Mouse (Mus musculus): ENCODE measurements around the gene Nrcam. TPM values are rescaled to one million over a fixed set of nuclear protein-coding genes. Genes with fewer than 3 reads are reported as not detected.

Nrcam gene
- polyA plus RNA-seq, 1 experiment from 2014 or later, result 5.7 TPM

- Histone ChIP-seq H3K9me3 (replicated peaks; ENCODE audit: control insufficient read depth, low read length) (no peaks in the 10 kb centered on the region), H3K4me2 (ENCODE audit: low read depth, low read length) (no peak overlapping the region), H3K4me3 (replicated peaks; ENCODE audit: low read length) (no peak overlapping the region), H3K27ac (ENCODE audit: low read length) (no peak overlapping the region), H3K36me3 (ENCODE audit: control insufficient read depth, insufficient read depth, low read length) (no peaks in the 10 kb centered on the region), H3K4me1 (ENCODE audit: control insufficient read depth, insufficient read depth, low read length) (no peaks in the 10 kb centered on the region), H3K27me3 (ENCODE audit: control insufficient read depth, insufficient read depth, low read length) (no peaks in the 10 kb centered on the region), H3K9ac (ENCODE audit: low read length) (no peak overlapping the region)
- no peak for ATAC-seq (ENCODE audit: insufficient read depth, low FRiP score)
- 9% methylated on average over 8 of the region's 8 CpGs for WGBS
Observed at GRCm38 (mm10) chr12:44438884-44439283, 110.2 kb downstream of the Nrcam start.

DNA sequence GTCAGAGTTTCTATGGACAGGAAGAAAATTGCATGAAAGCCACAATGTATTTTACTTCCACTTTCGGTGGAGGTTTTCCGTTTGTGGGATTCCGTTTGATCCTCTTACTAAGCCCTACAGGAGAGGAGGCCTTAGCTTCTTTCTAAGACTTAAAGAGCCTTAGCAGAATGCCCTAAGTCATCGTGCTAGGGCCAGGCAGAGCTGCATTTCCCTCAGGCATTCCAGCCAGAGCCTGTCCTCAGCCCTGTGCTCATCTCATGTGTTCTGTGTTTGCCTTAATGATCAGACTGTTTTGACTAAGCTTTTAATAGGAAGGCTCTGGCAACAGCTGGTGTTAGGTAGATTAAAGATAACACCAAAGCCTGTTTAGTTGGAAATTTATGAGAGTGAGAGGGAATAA, 111.5 kb downstream of the Nrcam start:
- Histone ChIP-seq H3K4me3 (replicated peaks; ENCODE audit: low read length) (no peak overlapping the region), H3K4me2 (ENCODE audit: low read depth, low read length) (no peak overlapping the region), H3K4me1 (ENCODE audit: control insufficient read depth, insufficient read depth, low read length) (no peaks in the 10 kb centered on the region), H3K27ac (ENCODE audit: low read length) (no peak overlapping the region), H3K27me3 (ENCODE audit: control insufficient read depth, insufficient read depth, low read length) (no peaks in the 10 kb centered on the region), H3K36me3 (ENCODE audit: control insufficient read depth, insufficient read depth, low read length) (no peaks in the 10 kb centered on the region), H3K9me3 (replicated peaks; ENCODE audit: control insufficient read depth, low read length) (no peaks in the 10 kb centered on the region), H3K9ac (ENCODE audit: low read length) (no peak overlapping the region)
- ATAC-seq (ENCODE audit: insufficient read depth, low FRiP score), result no peak
- 49% methylated on average over 4 of the region's 4 CpGs for WGBS

DNA sequence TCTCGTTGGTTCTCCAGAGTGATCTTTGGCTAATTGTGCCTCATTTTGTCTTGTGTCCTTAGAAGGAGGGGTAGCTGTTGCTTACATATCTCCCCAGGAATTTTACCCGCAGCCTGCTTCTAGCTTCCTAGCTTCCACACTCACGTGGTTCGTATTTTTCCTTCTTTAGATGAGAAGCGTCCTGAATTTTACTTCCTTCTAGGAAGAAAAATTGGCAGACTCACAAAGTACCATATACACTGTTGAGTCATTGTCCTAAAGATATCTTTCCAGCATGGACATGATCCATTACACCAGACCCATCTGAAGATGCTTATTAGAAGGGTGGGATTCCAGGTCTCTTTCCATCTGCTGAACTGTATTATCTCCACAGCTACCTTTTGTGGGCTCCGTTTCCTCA, 122.2 kb downstream of the Nrcam start:
- Histone ChIP-seq H3K27ac (ENCODE audit: low read length) (no peak overlapping the region), H3K36me3 (ENCODE audit: control insufficient read depth, insufficient read depth, low read length) (no peaks in the 10 kb centered on the region), H3K4me3 (replicated peaks; ENCODE audit: low read length) (no peak overlapping the region), H3K4me2 (ENCODE audit: low read depth, low read length) (no peak overlapping the region), H3K27me3 (ENCODE audit: control insufficient read depth, insufficient read depth, low read length) (no peaks in the 10 kb centered on the region), H3K4me1 (ENCODE audit: control insufficient read depth, insufficient read depth, low read length) (no peaks in the 10 kb centered on the region), H3K9ac (ENCODE audit: low read length) (no peak overlapping the region), H3K9me3 (replicated peaks; ENCODE audit: control insufficient read depth, low read length) (no peaks in the 10 kb centered on the region)
- 67% methylated on average over 6 of the region's 6 CpGs for WGBS
- ATAC-seq (ENCODE audit: insufficient read depth, low FRiP score), result no peak

- 61% methylated on average over 1 of the region's 1 CpGs for whole genome bisulfite sequencing
Observed at GRCm38 (mm10) chr12:44451742-44452141, 123.1 kb downstream of the Nrcam start.

DNA sequence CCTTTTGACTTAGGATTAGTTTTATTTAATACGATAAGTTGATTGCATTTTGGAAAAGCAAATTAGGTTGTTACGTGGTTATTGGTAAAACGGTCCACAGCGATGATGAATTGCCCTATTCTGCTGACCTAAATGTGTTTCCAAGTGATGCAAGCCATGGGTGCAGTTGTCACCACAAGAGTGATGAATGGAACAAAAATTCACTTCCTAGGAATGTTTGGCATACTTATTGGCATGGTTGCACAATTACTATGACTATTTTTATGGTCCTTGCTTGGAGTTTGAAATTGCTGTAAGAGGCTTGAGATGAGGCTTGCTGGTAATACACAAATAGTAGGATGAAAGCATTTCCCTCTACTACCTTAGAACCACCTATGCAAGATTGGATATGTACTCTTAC, 125.1 kb downstream of the Nrcam start:
- H3K27ac ChIP-seq (ENCODE audit: low read length), result no peak overlapping the region
- no peak overlapping the region for H3K4me3 ChIP-seq (replicated peaks; ENCODE audit: low read length)
- no peak overlapping the region for H3K9ac ChIP-seq (ENCODE audit: low read length)
- ATAC-seq (ENCODE audit: insufficient read depth, low FRiP score), result no peak
- no peaks in the 10 kb centered on the region for H3K27me3 ChIP-seq (ENCODE audit: control insufficient read depth, insufficient read depth, low read length)
- H3K9me3 ChIP-seq (replicated peaks; ENCODE audit: control insufficient read depth, low read length), result no peaks in the 10 kb centered on the region
- H3K4me1 ChIP-seq (ENCODE audit: control insufficient read depth, insufficient read depth, low read length), result no peaks in the 10 kb centered on the region
- H3K36me3 ChIP-seq (ENCODE audit: control insufficient read depth, insufficient read depth, low read length), result no peaks in the 10 kb centered on the region
- WGBS, result 81% methylated on average over 4 of the region's 4 CpGs
- no peak overlapping the region for H3K4me2 ChIP-seq (ENCODE audit: low read depth, low read length)

More at GRCm38 (mm10) chr12:44451742-44452141, 123.1 kb downstream of the Nrcam start:
- H3K9ac ChIP-seq (ENCODE audit: low read length), result no peak overlapping the region
- H3K4me1 ChIP-seq (ENCODE audit: control insufficient read depth, insufficient read depth, low read length), result no peaks in the 10 kb centered on the region
- no peaks in the 10 kb centered on the region for H3K27me3 ChIP-seq (ENCODE audit: control insufficient read depth, insufficient read depth, low read length)
- no peak overlapping the region for H3K4me3 ChIP-seq (replicated peaks; ENCODE audit: low read length)
- no peak overlapping the region for H3K4me2 ChIP-seq (ENCODE audit: low read depth, low read length)
- H3K27ac ChIP-seq (ENCODE audit: low read length), result no peak overlapping the region
- ATAC-seq (ENCODE audit: insufficient read depth, low FRiP score), result no peak
- no peaks in the 10 kb centered on the region for H3K36me3 ChIP-seq (ENCODE audit: control insufficient read depth, insufficient read depth, low read length)
- H3K9me3 ChIP-seq (replicated peaks; ENCODE audit: control insufficient read depth, low read length), result no peaks in the 10 kb centered on the region

GRCm38 (mm10) chr12:44457961-44458360, 129.3 kb downstream of the Nrcam start:
- no peaks in the 10 kb centered on the region for H3K9me3 ChIP-seq (replicated peaks; ENCODE audit: control insufficient read depth, low read length)
- H3K27ac ChIP-seq (ENCODE audit: low read length), result no peak overlapping the region
- no peaks in the 10 kb centered on the region for H3K4me1 ChIP-seq (ENCODE audit: control insufficient read depth, insufficient read depth, low read length)
- no peaks in the 10 kb centered on the region for H3K36me3 ChIP-seq (ENCODE audit: control insufficient read depth, insufficient read depth, low read length)
- ATAC-seq (ENCODE audit: insufficient read depth, low FRiP score), result no peak
- no peaks in the 10 kb centered on the region for H3K27me3 ChIP-seq (ENCODE audit: control insufficient read depth, insufficient read depth, low read length)
- H3K4me2 ChIP-seq (ENCODE audit: low read depth, low read length), result no peak overlapping the region
- no peak overlapping the region for H3K4me3 ChIP-seq (replicated peaks; ENCODE audit: low read length)
- no peak overlapping the region for H3K9ac ChIP-seq (ENCODE audit: low read length)
- WGBS, result 69% methylated on average over 4 of the region's 4 CpGs

DNA sequence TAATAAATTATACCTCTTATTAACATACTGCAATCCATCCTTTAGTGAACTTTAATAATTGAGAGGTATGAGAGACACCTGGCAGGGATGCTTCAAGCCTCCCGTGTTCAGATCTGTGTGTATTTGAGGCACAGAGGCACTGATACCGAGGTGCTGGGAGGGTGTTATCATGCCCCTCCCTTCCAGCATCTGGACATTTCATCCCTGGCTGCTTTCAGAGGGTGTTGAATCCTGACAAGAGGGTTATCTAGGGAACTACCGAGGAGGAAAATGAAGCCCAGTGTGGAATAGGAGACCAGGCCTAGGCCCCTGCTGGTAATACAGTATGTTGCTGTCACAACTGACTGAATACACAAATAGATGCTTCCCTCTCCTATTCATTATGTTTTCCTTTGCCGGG, 133.8 kb downstream of the Nrcam start:
- no peaks in the 10 kb centered on the region for H3K36me3 ChIP-seq (ENCODE audit: control insufficient read depth, insufficient read depth, low read length)
- no peak overlapping the region for H3K4me2 ChIP-seq (ENCODE audit: low read depth, low read length)
- H3K4me1 ChIP-seq (ENCODE audit: control insufficient read depth, insufficient read depth, low read length), result no peaks in the 10 kb centered on the region
- no peak overlapping the region for H3K27ac ChIP-seq (ENCODE audit: low read length)
- no peak overlapping the region for H3K4me3 ChIP-seq (replicated peaks; ENCODE audit: low read length)
- H3K9me3 ChIP-seq (replicated peaks; ENCODE audit: control insufficient read depth, low read length), result no peaks in the 10 kb centered on the region
- no peak for ATAC-seq (ENCODE audit: insufficient read depth, low FRiP score)
- WGBS, result 55% methylated on average over 4 of the region's 4 CpGs
- no peaks in the 10 kb centered on the region for H3K27me3 ChIP-seq (ENCODE audit: control insufficient read depth, insufficient read depth, low read length)
- H3K9ac ChIP-seq (ENCODE audit: low read length), result no peak overlapping the region

DNA sequence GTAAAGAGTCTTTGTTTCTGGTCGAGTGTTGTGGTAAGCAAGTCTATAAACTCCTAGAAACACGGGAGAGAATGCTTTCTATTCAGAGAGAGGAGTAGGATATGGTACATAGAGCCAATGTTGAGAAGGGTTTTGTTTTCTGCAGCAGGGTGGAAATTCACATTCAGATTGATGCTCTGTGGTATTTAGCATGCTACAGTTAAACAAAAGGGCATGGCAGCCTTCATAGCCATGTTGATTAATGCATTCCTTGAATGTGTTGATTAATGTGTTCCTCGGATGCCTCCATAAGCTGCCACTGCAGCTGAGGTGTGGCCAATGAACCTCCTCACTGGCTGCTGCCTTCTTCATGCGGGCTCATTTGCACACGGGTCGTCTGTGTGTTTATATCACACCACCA, 134.3 kb downstream of the Nrcam start:
- 49% methylated on average over 6 of the region's 6 CpGs for WGBS
- no peak overlapping the region for H3K9ac ChIP-seq (ENCODE audit: low read length)
- H3K4me3 ChIP-seq (replicated peaks; ENCODE audit: low read length), result no peak overlapping the region
- H3K9me3 ChIP-seq (replicated peaks; ENCODE audit: control insufficient read depth, low read length), result no peaks in the 10 kb centered on the region
- no peak overlapping the region for H3K27ac ChIP-seq (ENCODE audit: low read length)
- H3K4me1 ChIP-seq (ENCODE audit: control insufficient read depth, insufficient read depth, low read length), result no peaks in the 10 kb centered on the region
- H3K4me2 ChIP-seq (ENCODE audit: low read depth, low read length), result no peak overlapping the region
- no peaks in the 10 kb centered on the region for H3K36me3 ChIP-seq (ENCODE audit: control insufficient read depth, insufficient read depth, low read length)
- no peak for ATAC-seq (ENCODE audit: insufficient read depth, low FRiP score)
- no peaks in the 10 kb centered on the region for H3K27me3 ChIP-seq (ENCODE audit: control insufficient read depth, insufficient read depth, low read length)

- ATAC-seq (ENCODE audit: insufficient read depth, low FRiP score), result no peak
- Histone ChIP-seq H3K27me3 (ENCODE audit: control insufficient read depth, insufficient read depth, low read length) (no peaks in the 10 kb centered on the region), H3K4me1 (ENCODE audit: control insufficient read depth, insufficient read depth, low read length) (no peaks in the 10 kb centered on the region), H3K4me2 (ENCODE audit: low read depth, low read length) (no peak overlapping the region), H3K9me3 (replicated peaks; ENCODE audit: control insufficient read depth, low read length) (no peaks in the 10 kb centered on the region), H3K4me3 (replicated peaks; ENCODE audit: low read length) (no peak overlapping the region), H3K36me3 (ENCODE audit: control insufficient read depth, insufficient read depth, low read length) (no peaks in the 10 kb centered on the region), H3K27ac (ENCODE audit: low read length) (no peak overlapping the region), H3K9ac (ENCODE audit: low read length) (no peak overlapping the region)
- WGBS, result 64% methylated on average over 5 of the region's 5 CpGs
Observed at GRCm38 (mm10) chr12:44471073-44471472, 142.4 kb downstream of the Nrcam start.

- no peak overlapping the region for H3K27ac ChIP-seq (ENCODE audit: low read length)
- no peak overlapping the region for H3K4me3 ChIP-seq (replicated peaks; ENCODE audit: low read length)
- H3K9me3 ChIP-seq (replicated peaks; ENCODE audit: control insufficient read depth, low read length), result no peaks in the 10 kb centered on the region
- H3K9ac ChIP-seq (ENCODE audit: low read length), result no peak overlapping the region
- ATAC-seq (ENCODE audit: insufficient read depth, low FRiP score), result no peak
- H3K4me2 ChIP-seq (ENCODE audit: low read depth, low read length), result no peak overlapping the region
- no peaks in the 10 kb centered on the region for H3K27me3 ChIP-seq (ENCODE audit: control insufficient read depth, insufficient read depth, low read length)
- H3K36me3 ChIP-seq (ENCODE audit: control insufficient read depth, insufficient read depth, low read length), result no peaks in the 10 kb centered on the region
- H3K4me1 ChIP-seq (ENCODE audit: control insufficient read depth, insufficient read depth, low read length), result no peaks in the 10 kb centered on the region
Observed at GRCm38 (mm10) chr12:44475355-44475754, 146.7 kb downstream of the Nrcam start.

Measured in stomach, embryonic 16.5 days (tissue).